Mouse (Mus musculus): ENCODE data around the gene Ubl3. TPM values are rescaled to one million over a fixed set of nuclear protein-coding genes. Genes with fewer than 3 reads are reported as not detected.

Gene Ubl3
- total and polyA plus RNA-seq, 2 experiments = 32.4 to 58.0 TPM

DNA sequence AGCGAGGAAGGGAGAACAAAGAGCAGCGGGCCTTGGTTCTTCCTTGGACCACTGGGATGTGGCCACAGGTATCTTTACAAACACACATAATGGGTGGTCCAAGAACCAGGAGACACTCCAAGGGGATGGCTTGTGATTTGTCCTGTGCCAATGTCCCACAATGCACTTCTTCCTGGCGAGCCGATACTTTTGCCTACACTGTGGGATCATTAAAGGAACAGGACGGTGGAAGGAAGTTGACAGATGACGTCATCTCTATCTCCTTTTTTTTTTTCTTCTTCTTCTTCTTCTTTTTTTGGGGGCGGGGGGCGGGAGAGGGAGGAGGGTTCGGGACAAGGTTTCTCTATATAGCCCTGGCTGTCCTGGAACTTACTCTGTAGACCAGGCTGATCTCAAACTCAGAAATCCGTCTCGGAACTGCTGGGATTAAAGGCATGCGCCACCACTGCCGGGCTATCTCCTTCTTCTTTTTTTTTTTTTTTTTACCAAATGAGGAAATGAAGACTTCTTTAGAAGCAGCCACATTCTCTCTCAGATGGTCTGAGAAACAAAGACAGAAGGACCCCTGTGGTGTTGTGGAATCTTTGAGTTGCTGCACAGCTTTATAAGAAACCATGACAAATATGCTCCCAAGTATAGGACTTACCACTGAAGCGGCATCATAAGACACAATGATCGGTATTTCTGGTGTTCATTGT, 6.8 kb upstream of the Ubl3 start:
- no peak overlapping the region for H3K9ac ChIP-seq (ENCODE audit: low read depth, low read length)
- no peak for DNase-seq (ENCODE audit: extremely low read depth, low read depth, low spot score)
- H3K4me1 ChIP-seq (ENCODE audit: control insufficient read depth, insufficient read depth, low read length) = no peaks in the 10 kb centered on the region
- no peaks in the 10 kb centered on the region for H3K36me3 ChIP-seq (ENCODE audit: control insufficient read depth, insufficient read depth, low read length)
- no peak overlapping the region for H3K27ac ChIP-seq (replicated peaks; ENCODE audit: insufficient read depth, low read depth, low read length)
- H3K27me3 ChIP-seq (ENCODE audit: control insufficient read depth, insufficient read depth, low read length) = no peaks in the 10 kb centered on the region
- H3K4me3 ChIP-seq (ENCODE audit: insufficient read depth, low read depth, low read length) = 0 out of 2 replicates have a peak overlapping the region, but pooled peaks have one; percentile 3
- no peaks in the 10 kb centered on the region for H3K79me2 ChIP-seq (ENCODE audit: control insufficient read depth, insufficient read depth, low read length)
- TF ChIP-seq CTCF (IDR thresholded peaks at IDR 0.05; ENCODE audit: low read depth, low read length) (no peak), POLR2A (IDR thresholded peaks at IDR 0.05; ENCODE audit: extremely low read depth, insufficient read depth, low read length) (no peak)
- 80% methylated on average over 15 of the region's 15 CpGs for WGBS

DNA sequence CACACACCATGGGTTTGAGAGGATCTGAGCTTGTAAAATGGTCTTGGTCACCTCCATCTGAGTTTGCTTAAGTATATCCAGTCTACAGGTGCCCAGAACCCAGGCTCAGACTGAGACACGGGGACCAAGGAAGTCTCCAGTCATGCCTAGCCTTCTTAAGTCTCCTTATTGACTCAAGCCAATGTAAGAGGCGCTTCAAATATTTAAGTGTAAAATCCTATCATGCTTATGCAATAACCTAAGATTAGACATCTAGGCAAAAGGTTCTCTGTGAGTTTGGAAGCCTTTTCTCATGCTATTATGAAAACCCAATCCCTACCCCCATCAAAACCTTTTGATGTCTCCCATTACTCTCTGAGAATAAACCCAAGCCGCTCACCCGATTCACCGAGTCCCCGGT, 5.9 kb upstream of the Ubl3 start:
- Histone ChIP-seq H3K4me1 (ENCODE audit: control insufficient read depth, insufficient read depth, low read length) (no peaks in the 10 kb centered on the region), H3K4me3 (ENCODE audit: insufficient read depth, low read depth, low read length) (no peak overlapping the region), H3K27ac (replicated peaks; ENCODE audit: insufficient read depth, low read depth, low read length) (no peak overlapping the region), H3K79me2 (ENCODE audit: control insufficient read depth, insufficient read depth, low read length) (no peaks in the 10 kb centered on the region), H3K27me3 (ENCODE audit: control insufficient read depth, insufficient read depth, low read length) (no peaks in the 10 kb centered on the region), H3K9ac (ENCODE audit: low read depth, low read length) (no peak overlapping the region), H3K36me3 (ENCODE audit: control insufficient read depth, insufficient read depth, low read length) (no peaks in the 10 kb centered on the region)
- no peak for TF ChIP-seq POLR2A (IDR thresholded peaks at IDR 0.05; ENCODE audit: extremely low read depth, insufficient read depth, low read length)
- no peak for TF ChIP-seq CTCF (IDR thresholded peaks at IDR 0.05; ENCODE audit: low read depth, low read length)
- WGBS = 92% methylated on average over 6 of the region's 6 CpGs
- no peak for DNase-seq (ENCODE audit: extremely low read depth, low read depth, low spot score)

DNA sequence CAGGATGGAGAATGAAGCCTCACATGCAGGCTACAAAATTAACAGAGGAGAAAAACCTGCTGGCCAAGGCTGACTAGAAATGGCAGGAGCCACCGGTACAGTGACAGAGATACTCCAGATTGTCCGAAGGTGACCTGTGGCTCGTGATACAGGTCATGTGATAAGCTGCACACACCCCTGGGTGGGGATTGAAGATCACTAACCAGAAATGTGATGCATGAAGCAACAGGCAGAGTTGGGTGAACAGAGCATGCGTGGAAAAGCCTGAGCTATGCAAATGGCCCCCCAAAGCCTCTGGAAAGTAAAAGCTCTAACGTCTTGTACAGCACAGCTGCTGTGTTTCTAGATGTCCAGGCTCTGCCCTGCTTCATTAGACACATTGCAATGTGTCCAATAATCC, 3.9 kb upstream of the Ubl3 start:
- DNase-seq (ENCODE audit: extremely low read depth, low read depth, low spot score) = peak; percentile 37
- no peaks in the 10 kb centered on the region for H3K79me2 ChIP-seq (ENCODE audit: control insufficient read depth, insufficient read depth, low read length)
- H3K36me3 ChIP-seq (ENCODE audit: control insufficient read depth, insufficient read depth, low read length) = no peaks in the 10 kb centered on the region
- H3K4me3 ChIP-seq (ENCODE audit: insufficient read depth, low read depth, low read length) = no peak overlapping the region
- H3K27me3 ChIP-seq (ENCODE audit: control insufficient read depth, insufficient read depth, low read length) = no peaks in the 10 kb centered on the region
- 70% methylated on average over 5 of the region's 5 CpGs for WGBS
- H3K4me1 ChIP-seq (ENCODE audit: control insufficient read depth, insufficient read depth, low read length) = peaks cover 3% of the 10 kb centered on the region
- H3K27ac ChIP-seq (replicated peaks; ENCODE audit: insufficient read depth, low read depth, low read length) = no peak overlapping the region
- no peak overlapping the region for H3K9ac ChIP-seq (ENCODE audit: low read depth, low read length)
- TF ChIP-seq CTCF (IDR thresholded peaks at IDR 0.05; ENCODE audit: low read depth, low read length) (no peak), POLR2A (IDR thresholded peaks at IDR 0.05; ENCODE audit: extremely low read depth, insufficient read depth, low read length) (no peak)

DNA sequence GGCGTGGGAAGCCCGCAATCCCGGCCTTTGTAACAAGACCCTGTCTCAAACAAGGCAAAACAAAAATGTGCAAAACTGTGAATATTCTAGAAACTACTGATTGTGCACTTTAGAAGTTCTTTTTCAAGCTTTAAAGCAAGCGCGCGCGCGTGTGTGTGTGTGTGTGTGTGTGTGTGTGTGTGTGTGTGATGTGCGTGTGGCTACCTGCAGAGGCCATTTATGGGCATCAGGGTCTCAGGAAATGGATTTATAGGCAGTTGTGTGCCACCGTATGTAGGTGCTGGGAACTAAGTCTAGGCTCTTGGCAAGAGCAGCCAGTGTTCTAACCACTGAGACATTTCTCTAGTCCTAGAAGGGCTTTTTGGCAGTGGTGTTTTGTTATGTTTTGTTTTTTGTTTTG, 2.6 kb upstream of the Ubl3 start:
- peaks cover 4% of the 10 kb centered on the region; the same call in 1 of the 2 replicates for H3K79me2 ChIP-seq (ENCODE audit: control insufficient read depth, insufficient read depth, low read length)

GRCm38 (mm10) chr5:148554701-148555100, 2.1 kb upstream of the Ubl3 start:
- DNase-seq (ENCODE audit: extremely low read depth, low read depth, low spot score) = no peak
- Histone ChIP-seq H3K27ac (replicated peaks; ENCODE audit: insufficient read depth, low read depth, low read length) (no peak overlapping the region), H3K79me2 (ENCODE audit: control insufficient read depth, insufficient read depth, low read length) (peaks cover 8% of the 10 kb centered on the region; the same call in 1 of the 2 replicates), H3K4me3 (ENCODE audit: insufficient read depth, low read depth, low read length) (no peak overlapping the region), H3K36me3 (ENCODE audit: control insufficient read depth, insufficient read depth, low read length) (no peaks in the 10 kb centered on the region), H3K27me3 (ENCODE audit: control insufficient read depth, insufficient read depth, low read length) (no peaks in the 10 kb centered on the region), H3K4me1 (ENCODE audit: control insufficient read depth, insufficient read depth, low read length) (peaks cover 10% of the 10 kb centered on the region), H3K9ac (ENCODE audit: low read depth, low read length) (no peak overlapping the region)
- WGBS = 35% methylated on average over 16 of the region's 16 CpGs
- no peak for TF ChIP-seq POLR2A (IDR thresholded peaks at IDR 0.05; ENCODE audit: extremely low read depth, insufficient read depth, low read length)
- no peak for TF ChIP-seq CTCF (IDR thresholded peaks at IDR 0.05; ENCODE audit: low read depth, low read length)

More for the DNA sequence above, 2.6 kb upstream of the Ubl3 start:
- no peak overlapping the region for H3K27ac ChIP-seq (replicated peaks; ENCODE audit: insufficient read depth, low read depth, low read length)
- H3K9ac ChIP-seq (ENCODE audit: low read depth, low read length) = no peak overlapping the region
- H3K4me3 ChIP-seq (ENCODE audit: insufficient read depth, low read depth, low read length) = no peak overlapping the region
- no peaks in the 10 kb centered on the region for H3K27me3 ChIP-seq (ENCODE audit: control insufficient read depth, insufficient read depth, low read length)
- 86% methylated on average over 10 of the region's 10 CpGs for WGBS
- no peaks in the 10 kb centered on the region for H3K36me3 ChIP-seq (ENCODE audit: control insufficient read depth, insufficient read depth, low read length)
- no peak for TF ChIP-seq POLR2A (IDR thresholded peaks at IDR 0.05; ENCODE audit: extremely low read depth, insufficient read depth, low read length)
- no peak for TF ChIP-seq CTCF (IDR thresholded peaks at IDR 0.05; ENCODE audit: low read depth, low read length)
- H3K4me1 ChIP-seq (ENCODE audit: control insufficient read depth, insufficient read depth, low read length) = peaks cover 8% of the 10 kb centered on the region
- no peak for DNase-seq (ENCODE audit: extremely low read depth, low read depth, low spot score)

DNA sequence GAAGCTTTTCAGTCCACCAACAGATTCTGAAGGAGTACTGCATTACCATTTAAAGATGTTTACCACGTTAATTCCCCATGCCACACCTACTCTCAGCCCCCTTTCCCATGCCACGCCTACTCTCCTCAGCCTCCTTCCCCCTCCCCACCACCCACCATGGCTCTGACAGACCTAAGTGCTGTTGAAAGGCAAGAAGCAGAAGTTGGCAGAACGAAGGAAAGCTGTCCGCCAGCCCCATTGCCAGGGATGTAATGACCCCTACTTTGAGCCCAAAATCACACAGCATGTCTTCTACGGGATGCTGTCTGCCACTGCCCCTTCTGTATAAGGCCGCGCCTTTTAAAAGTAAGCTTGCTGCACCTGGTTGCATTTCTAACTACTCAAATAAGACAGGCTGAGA, 1.7 kb upstream of the Ubl3 start:
- no peak overlapping the region for H3K4me3 ChIP-seq (ENCODE audit: insufficient read depth, low read depth, low read length)
- DNase-seq (ENCODE audit: extremely low read depth, low read depth, low spot score) = no peak
- TF ChIP-seq POLR2A (IDR thresholded peaks at IDR 0.05; ENCODE audit: extremely low read depth, insufficient read depth, low read length) (no peak), CTCF (IDR thresholded peaks at IDR 0.05; ENCODE audit: low read depth, low read length) (no peak)
- H3K4me1 ChIP-seq (ENCODE audit: control insufficient read depth, insufficient read depth, low read length) = peaks cover 14% of the 10 kb centered on the region
- H3K27ac ChIP-seq (replicated peaks; ENCODE audit: insufficient read depth, low read depth, low read length) = no peak overlapping the region
- H3K36me3 ChIP-seq (ENCODE audit: control insufficient read depth, insufficient read depth, low read length) = no peaks in the 10 kb centered on the region
- H3K27me3 ChIP-seq (ENCODE audit: control insufficient read depth, insufficient read depth, low read length) = no peaks in the 10 kb centered on the region
- H3K79me2 ChIP-seq (ENCODE audit: control insufficient read depth, insufficient read depth, low read length) = peaks cover 12% of the 10 kb centered on the region; the same call in 1 of the 2 replicates
- no peak overlapping the region for H3K9ac ChIP-seq (ENCODE audit: low read depth, low read length)
- 70% methylated on average over 7 of the region's 7 CpGs for whole genome bisulfite sequencing
